Mouse (Mus musculus) G1E (cell line): ENCODE data around the gene Unc13d.

ENCODE experiments used
- CTCF ChIP-seq: IDR thresholded peaks from 2 replicates; pipeline ENCODE4 v1.5.1; 2012; ENCODE audit warnings: low read depth, low read length, inconsistent platforms, mixed read lengths
- POLR2AphosphoS5 ChIP-seq: IDR thresholded peaks from 2 replicates; pipeline ENCODE4 v1.6.1; 2012; ENCODE audit warnings: low read depth, low read length, inconsistent platforms; ENCODE audit not compliant: insufficient replicate concordance

DNA sequence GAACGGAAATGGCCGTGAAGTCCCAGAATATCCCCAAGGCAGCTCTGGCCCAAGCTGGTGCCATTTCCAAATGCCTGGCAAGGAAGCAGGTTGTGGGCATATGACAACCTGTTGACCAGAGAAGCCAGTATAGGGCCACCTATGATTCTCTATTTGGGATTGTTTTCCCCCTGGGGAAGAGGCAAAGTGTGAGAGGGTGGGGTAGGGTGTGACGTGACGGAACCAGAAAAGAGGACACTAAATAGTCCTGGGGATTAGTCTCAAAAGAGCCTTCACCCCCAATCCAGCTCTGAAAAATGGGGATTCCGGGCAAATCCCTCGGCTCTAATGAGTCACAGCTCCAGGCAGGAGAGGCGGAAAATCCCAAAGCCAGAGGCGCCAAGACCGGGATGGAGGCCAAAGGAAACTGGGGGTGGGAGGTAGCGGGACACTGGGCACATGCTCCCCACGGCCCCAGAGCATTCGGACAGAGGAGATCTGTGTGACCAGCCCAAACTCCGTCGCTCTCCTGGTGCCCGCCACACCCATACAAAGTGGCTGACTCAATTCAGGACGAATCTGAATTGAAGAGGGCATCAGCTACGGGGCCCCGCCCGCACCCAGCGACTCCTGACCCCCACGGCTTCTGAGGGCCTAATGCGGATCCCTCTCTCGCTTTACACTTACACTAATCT, 30.8 kb upstream of the Unc13d start:
- TF ChIP-seq POLR2AphosphoS5 (no peak), CTCF (no peak)
